Mouse (Mus musculus): ENCODE results near the gene Fcer1g. TPM values are rescaled to one million over a fixed set of nuclear protein-coding genes. Genes with fewer than 3 reads are reported as not detected.

The Fcer1g gene
- polyA plus RNA-seq, 1 experiment from 2014 or later = 46.7 TPM

GRCm38 (mm10) chr1:171235791-171236190 lies 1.6 kb upstream of the Fcer1g start:
- WGBS = 77% methylated on average over 4 of the region's 4 CpGs
- no peak for ATAC-seq (ENCODE audit: borderline replicate concordance, extremely low read depth, low FRiP score, low TSS enrichment)
- H3K27ac ChIP-seq = no peak overlapping the region

GRCm38 (mm10) chr1:171234538-171234937 lies 373 bp upstream of the Fcer1g start:
- Histone ChIP-seq H3K4me2 (no peak overlapping the region), H3K27ac (no peak overlapping the region), H3K36me3 (peaks cover 57% of the 10 kb centered on the region), H3K9ac (no peak overlapping the region), H3K9me3 (no peaks in the 10 kb centered on the region), H3K4me1 (no peaks in the 10 kb centered on the region), H3K27me3 (no peaks in the 10 kb centered on the region), H3K4me3 (no peak overlapping the region)
- WGBS = 84% methylated on average over 4 of the region's 4 CpGs
- no peak for ATAC-seq (ENCODE audit: borderline replicate concordance, extremely low read depth, low FRiP score, low TSS enrichment)

More at GRCm38 (mm10) chr1:171235791-171236190, 1.6 kb upstream of the Fcer1g start:
- H3K27me3 ChIP-seq = no peaks in the 10 kb centered on the region
- H3K36me3 ChIP-seq = peaks cover 68% of the 10 kb centered on the region
- no peak overlapping the region for H3K4me3 ChIP-seq
- no peak overlapping the region for H3K9ac ChIP-seq
- no peaks in the 10 kb centered on the region for H3K9me3 ChIP-seq
- no peak overlapping the region for H3K4me2 ChIP-seq
- H3K4me1 ChIP-seq = no peaks in the 10 kb centered on the region

- no peaks in the 10 kb centered on the region for H3K9me3 ChIP-seq
These were observed 1.1 kb downstream of the Fcer1g start for GRCm38 (mm10) chr1:171232800-171233730.

GRCm38 (mm10) chr1:171232348-171232747 lies 1.8 kb downstream of the Fcer1g start:
- Histone ChIP-seq H3K9me3 (no peaks in the 10 kb centered on the region), H3K27ac (no peak overlapping the region), H3K9ac (no peak overlapping the region), H3K4me3 (no peak overlapping the region), H3K36me3 (peaks cover 37% of the 10 kb centered on the region), H3K4me1 (no peaks in the 10 kb centered on the region), H3K4me2 (no peak overlapping the region), H3K27me3 (no peaks in the 10 kb centered on the region)
- WGBS = 71% methylated on average over 5 of the region's 5 CpGs
- no peak for ATAC-seq (ENCODE audit: borderline replicate concordance, extremely low read depth, low FRiP score, low TSS enrichment)

More at GRCm38 (mm10) chr1:171232800-171233730, 1.1 kb downstream of the Fcer1g start:
- no peaks in the 10 kb centered on the region for H3K27me3 ChIP-seq
- no peaks in the 10 kb centered on the region for H3K4me1 ChIP-seq
- no peak overlapping the region for H3K9ac ChIP-seq
- peaks cover 44% of the 10 kb centered on the region for H3K36me3 ChIP-seq
- peak overlapping the region; percentile 1; the same call in 1 of the 2 replicates for H3K27ac ChIP-seq
- 75% methylated on average over 12 of the region's 12 CpGs for WGBS
- ATAC-seq (ENCODE audit: borderline replicate concordance, extremely low read depth, low FRiP score, low TSS enrichment) = no peak
- no peak overlapping the region for H3K4me2 ChIP-seq
- H3K4me3 ChIP-seq = no peak overlapping the region

GRCm38 (mm10) chr1:171231844-171232243 lies 2.3 kb downstream of the Fcer1g start:
- no peak overlapping the region for H3K9ac ChIP-seq

GRCm38 (mm10) chr1:171230215-171230614 lies 4.0 kb downstream of the Fcer1g start:
- Histone ChIP-seq H3K36me3 (peaks cover 15% of the 10 kb centered on the region), H3K27ac (no peak overlapping the region), H3K27me3 (no peaks in the 10 kb centered on the region), H3K4me2 (no peak overlapping the region), H3K9ac (no peak overlapping the region), H3K4me1 (no peaks in the 10 kb centered on the region), H3K4me3 (no peak overlapping the region), H3K9me3 (no peaks in the 10 kb centered on the region)
- WGBS = 80% methylated on average over 3 of the region's 3 CpGs
- ATAC-seq (ENCODE audit: borderline replicate concordance, extremely low read depth, low FRiP score, low TSS enrichment) = no peak

More at GRCm38 (mm10) chr1:171231844-171232243, 2.3 kb downstream of the Fcer1g start:
- H3K4me2 ChIP-seq = no peak overlapping the region
- H3K4me1 ChIP-seq = no peaks in the 10 kb centered on the region
- H3K27me3 ChIP-seq = no peaks in the 10 kb centered on the region
- no peak overlapping the region for H3K4me3 ChIP-seq
- H3K9me3 ChIP-seq = no peaks in the 10 kb centered on the region
- ATAC-seq (ENCODE audit: borderline replicate concordance, extremely low read depth, low FRiP score, low TSS enrichment) = no peak
- 75% methylated on average over 4 of the region's 4 CpGs for WGBS
- H3K27ac ChIP-seq = no peak overlapping the region
- peaks cover 32% of the 10 kb centered on the region for H3K36me3 ChIP-seq

- Histone ChIP-seq H3K27me3 (no peaks in the 10 kb centered on the region), H3K36me3 (peaks cover 11% of the 10 kb centered on the region), H3K9me3 (no peaks in the 10 kb centered on the region), H3K4me2 (no peak overlapping the region), H3K27ac (no peak overlapping the region), H3K4me1 (no peaks in the 10 kb centered on the region), H3K9ac (no peak overlapping the region), H3K4me3 (no peak overlapping the region)
- ATAC-seq (ENCODE audit: borderline replicate concordance, extremely low read depth, low FRiP score, low TSS enrichment) = no peak
- 44% methylated on average over 6 of the region's 6 CpGs for WGBS
These were observed 4.4 kb downstream of the Fcer1g start for GRCm38 (mm10) chr1:171229750-171230149.

GRCm38 (mm10) chr1:171227879-171228278 lies 6.3 kb downstream of the Fcer1g start:
- Histone ChIP-seq H3K27ac (no peak overlapping the region), H3K9ac (no peak overlapping the region), H3K4me1 (peaks cover 4% of the 10 kb centered on the region; the same call in 1 of the 2 replicates), H3K27me3 (no peaks in the 10 kb centered on the region), H3K4me2 (no peak overlapping the region), H3K4me3 (no peak overlapping the region), H3K36me3 (no peaks in the 10 kb centered on the region), H3K9me3 (no peaks in the 10 kb centered on the region)
- no peak for ATAC-seq (ENCODE audit: borderline replicate concordance, extremely low read depth, low FRiP score, low TSS enrichment)
- 86% methylated on average over 1 of the region's 1 CpGs for WGBS

- H3K4me3 ChIP-seq = no peak overlapping the region
- H3K27me3 ChIP-seq = no peaks in the 10 kb centered on the region
- no peak overlapping the region for H3K27ac ChIP-seq
- peaks cover 7% of the 10 kb centered on the region for H3K4me1 ChIP-seq
- H3K9ac ChIP-seq = no peak overlapping the region
- no peaks in the 10 kb centered on the region for H3K36me3 ChIP-seq
- 63% methylated on average over 4 of the region's 4 CpGs for WGBS
- no peaks in the 10 kb centered on the region for H3K9me3 ChIP-seq
- no peak for ATAC-seq (ENCODE audit: borderline replicate concordance, extremely low read depth, low FRiP score, low TSS enrichment)
- no peak overlapping the region for H3K4me2 ChIP-seq
These were observed 7.4 kb downstream of the Fcer1g start for GRCm38 (mm10) chr1:171226780-171227179.

- Histone ChIP-seq H3K9me3 (no peaks in the 10 kb centered on the region), H3K9ac (no peak within 1 kb of the TSS), H3K4me1 (peaks cover 18% of the 10 kb centered on the region), H3K4me2 (no peak within 1 kb of the TSS), H3K36me3 (peaks cover 4% of the 10 kb centered on the region), H3K27ac (no peak within 1 kb of the TSS), H3K27me3 (no peaks in the 10 kb centered on the region), H3K4me3 (no peak within 1 kb of the TSS)
- no peak for ATAC-seq (ENCODE audit: borderline replicate concordance, extremely low read depth, low FRiP score, low TSS enrichment)
- 70% methylated on average over 5 of the region's 5 CpGs for WGBS
These were observed 9.3 kb downstream of the Fcer1g start, which contains the start of gene Apoa2 for GRCm38 (mm10) chr1:171224857-171225256. Gene Apoa2 (plus strand): TSS chr1:171225054.

- 63% methylated on average over 2 of the region's 2 CpGs for WGBS
- Histone ChIP-seq H3K4me1 (peaks cover 18% of the 10 kb centered on the region), H3K4me3 (no peak overlapping the region), H3K9me3 (no peaks in the 10 kb centered on the region), H3K27ac (no peak overlapping the region), H3K4me2 (no peak overlapping the region), H3K9ac (no peak overlapping the region), H3K36me3 (peaks cover 10% of the 10 kb centered on the region), H3K27me3 (no peaks in the 10 kb centered on the region)
- no peak for ATAC-seq (ENCODE audit: borderline replicate concordance, extremely low read depth, low FRiP score, low TSS enrichment)
These were observed 10.4 kb downstream of the Fcer1g start for GRCm38 (mm10) chr1:171223796-171224195.

GRCm38 (mm10) chr1:171223168-171223567 lies 11.0 kb downstream of the Fcer1g start:
- ATAC-seq (ENCODE audit: borderline replicate concordance, extremely low read depth, low FRiP score, low TSS enrichment) = no peak
- Histone ChIP-seq H3K36me3 (peaks cover 10% of the 10 kb centered on the region), H3K27me3 (no peaks in the 10 kb centered on the region), H3K9ac (peak overlapping the region; percentile 46), H3K9me3 (no peaks in the 10 kb centered on the region), H3K27ac (peak overlapping the region; percentile 95), H3K4me1 (peaks cover 18% of the 10 kb centered on the region), H3K4me3 (peak overlapping the region; percentile 72), H3K4me2 (peak overlapping the region; percentile 60)
- 70% methylated on average over 6 of the region's 6 CpGs for WGBS

Data from lung, embryonic 15.5 days (tissue).